ENCODE assay signal across 14 mouse cellular contexts in genomic region chr17:12268538-12268937, GRCm38 (mm10). TPM values are rescaled to one million over a fixed set of nuclear protein-coding genes. Genes with fewer than 3 reads are reported as not detected.
A peak's percentile ranks its signal among the peaks of the same experiment; 100 is the strongest.
DNase-seq lines count a peak whose midpoint lies in the region; ATAC-seq lines count a peak whose summit lies in the region.
"Had no signal": no experiment of that assay in that cellular context is flagged by ENCODE, and none has a peak within 500 bp of the region (broad histone marks: within the 10 kb centered on the region; RNA-seq: fewer than 3 reads in every experiment).

No protein-coding gene starts in this region.

- H3K9ac ChIP-seq in kidney, embryonic 15.5 days = no peak overlapping the region
- H3K9ac ChIP-seq: embryonic facial prominence, embryonic 12.5 days; limb, embryonic 12.5 days had no signal

- no peaks in the 10 kb centered on the region for H3K27me3 ChIP-seq in kidney, embryonic 15.5 days
- H3K27me3 ChIP-seq: embryonic facial prominence, embryonic 12.5 days; limb, embryonic 12.5 days had no signal

- peaks cover 38% of the 10 kb centered on the region for H3K36me3 ChIP-seq in kidney, embryonic 15.5 days

- H3K4me2 ChIP-seq in kidney, embryonic 15.5 days = no peak overlapping the region
- H3K4me2 ChIP-seq: embryonic facial prominence, embryonic 12.5 days; limb, embryonic 12.5 days had no signal

- H3K9me3 ChIP-seq in kidney, embryonic 15.5 days (replicated peaks) = no peaks in the 10 kb centered on the region
- H3K9me3 ChIP-seq: embryonic facial prominence, embryonic 12.5 days; limb, embryonic 12.5 days had no signal

- WGBS in kidney, embryonic 15.5 days = 62% methylated on average over 10 of the region's 10 CpGs

- peak overlapping the region; percentile 24; the same call in 1 of the 2 replicates for H3K27ac ChIP-seq in kidney, embryonic 15.5 days
- H3K27ac ChIP-seq: embryonic facial prominence, embryonic 12.5 days; limb, embryonic 12.5 days had no signal

- peak; percentile 91 for DNase-seq in heart, adult 11 months
- no peak for DNase-seq in heart, adult 9 months (ENCODE audit: low spot score in 2 of 2)
- no peak for DNase-seq in kidney, adult 8-10 months
- peak; percentile 42 for DNase-seq in ovary, postnatal 36 days (ENCODE audit: low spot score)
- DNase-seq in ovary, postnatal 14 days (ENCODE audit: low spot score) = no peak
- DNase-seq in right cerebral cortex, postnatal 14 days = no peak
- DNase-seq: adrenal gland, adult 2 months; cerebellum, postnatal 14 days; kidney, adult 18-20 months; lung, adult 18-20 months; retina, postnatal 1 day had no signal

- peak; percentile 38; the same call in 1 of the 2 replicates for ATAC-seq in kidney, embryonic 15.5 days (replicated peaks; ENCODE audit: low FRiP score)

- peaks cover 50% of the 10 kb centered on the region for H3K4me1 ChIP-seq in kidney, embryonic 15.5 days

- H3K4me3 ChIP-seq in kidney, embryonic 15.5 days (replicated peaks) = no peak overlapping the region
- H3K4me3 ChIP-seq: embryonic facial prominence, embryonic 12.5 days; limb, embryonic 12.5 days had no signal

RNA-seq across cellular contexts. Expression of gene Map3k4, which starts 50.1 kb away (rescaled TPM):
- 46.9 and 50.2 TPM in 2 replicates for polyA plus RNA-seq in kidney, embryonic 15.5 days (2015; fragmentation: Nextera tagmentation; extraction: Ambion mirVana)

Comparison
In these comparisons a context has a peak if more than half of its experiments do, and no peak if none do; other contexts are left out.
1. DNase-seq: peak in heart, adult 11 months (single experiment) and ovary, postnatal 36 days (single experiment); none in heart, adult 9 months (0 of 2), kidney, adult 8-10 months (0 of 2), ovary, postnatal 14 days (single experiment) and right cerebral cortex, postnatal 14 days (single experiment).